Mouse (Mus musculus) C2C12 (cell line): ENCODE results near the gene Mtg2. TPM values are rescaled to one million over a fixed set of nuclear protein-coding genes. Genes with fewer than 3 reads are reported as not detected.

Experiments
- H3K27me3 ChIP-seq: one replicate; pipeline ENCODE4 v1.6.1; 2011; ENCODE audit not compliant: control insufficient read depth, insufficient read depth, insufficient read length
- H3K36me3 ChIP-seq: one replicate; pipeline ENCODE4 v1.6.1; 2011; ENCODE audit not compliant: control insufficient read depth, insufficient read depth
- H3K4me3 ChIP-seq: one replicate; pipeline ENCODE4 v1.5.1; 2011; ENCODE audit warnings: mild to moderate bottlenecking, control low read depth; ENCODE audit not compliant: poor library complexity, insufficient read depth, severe bottlenecking
- H3K79me2 ChIP-seq: one replicate; pipeline ENCODE4 v1.6.1; 2011; ENCODE audit not compliant: control insufficient read depth, insufficient read depth
- H3K79me3 ChIP-seq: one replicate; pipeline ENCODE4 v1.6.1; 2011; ENCODE audit warnings: low read depth, control low read depth
- H3ac ChIP-seq: one replicate; pipeline ENCODE3; 2011; ENCODE audit warnings: low read depth; ENCODE audit not compliant: control insufficient read depth, insufficient read length
- CEBPB ChIP-seq: IDR thresholded peaks from one replicate; pipeline ENCODE4 v1.6.1; 2011; ENCODE audit warnings: low read depth, mild to moderate bottlenecking, control low read depth, moderate library complexity
- CTCF ChIP-seq: IDR thresholded peaks from one replicate; pipeline ENCODE4 v1.5.1; 2011; ENCODE audit not compliant: control insufficient read depth, insufficient read depth, insufficient read length
- FOSL1 ChIP-seq: IDR thresholded peaks from one replicate; pipeline ENCODE4 v1.8.0; 2011; ENCODE audit warnings: mild to moderate bottlenecking, low read length; ENCODE audit not compliant: poor library complexity, insufficient read depth, severe bottlenecking
- MAX ChIP-seq: IDR thresholded peaks from one replicate; pipeline ENCODE4 v1.6.1; 2011; ENCODE audit warnings: mild to moderate bottlenecking, control low read depth
- MYOD1 ChIP-seq: IDR thresholded peaks from one replicate; pipeline ENCODE4 v1.6.1; 2011; ENCODE audit warnings: low read depth; ENCODE audit not compliant: control insufficient read depth, insufficient read length
- MYOG ChIP-seq: IDR thresholded peaks from one replicate; pipeline ENCODE4 v1.6.1; 2011; ENCODE audit not compliant: control insufficient read depth, insufficient read length; ENCODE audit errors: extremely low read depth
- USF1 ChIP-seq: IDR thresholded peaks from one replicate; pipeline ENCODE4 v1.6.1; 2011; ENCODE audit warnings: low read depth, mild to moderate bottlenecking, control low read depth, moderate library complexity
- polyA plus RNA-seq: library from polyadenylated mRNA; unstranded; fragments of >200 nt; fragmentation: generic; extraction: Trizol; gene quantifications from one replicate; pipeline ENCODE4 v1.2.1, GENCODE M21; 2012; ENCODE audit warnings: missing spikeins

Gene Mtg2
- polyA plus RNA-seq, 1 experiment, result 18.0 TPM

DNA sequence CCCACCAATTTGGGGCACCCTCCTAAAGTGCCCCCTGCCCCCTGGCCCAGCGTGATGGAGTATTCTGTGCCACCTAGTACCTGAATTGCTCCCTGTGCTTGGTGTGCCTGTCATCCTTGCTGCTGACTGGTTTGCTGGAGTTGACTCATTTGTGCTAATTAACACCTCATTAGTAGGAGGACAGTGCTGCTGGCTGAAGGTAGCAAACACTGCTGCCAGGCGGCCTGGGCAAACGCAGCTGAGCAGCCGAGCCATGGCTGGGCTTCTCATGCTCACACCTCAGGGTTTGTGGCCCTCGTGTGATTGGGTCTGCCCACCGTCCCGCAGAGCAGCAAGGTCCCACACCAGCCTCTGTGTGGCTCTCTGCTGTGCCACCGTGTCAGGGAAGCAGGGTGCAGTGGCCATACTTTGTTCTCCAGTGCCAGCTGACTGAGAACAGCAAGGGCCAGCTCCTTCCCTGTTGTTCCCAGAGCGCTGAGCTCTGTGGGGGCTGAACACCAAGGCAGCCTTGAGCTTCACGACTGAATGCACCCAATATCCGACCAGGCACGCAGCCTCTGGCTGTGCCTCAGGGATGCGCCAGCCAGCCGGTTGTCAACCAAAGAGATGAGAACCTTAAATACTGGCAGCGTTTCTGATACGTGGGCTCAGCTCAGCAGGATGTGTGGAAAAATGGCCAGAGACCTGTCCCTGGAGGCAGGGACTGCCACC, 15.7 kb downstream of the Mtg2 start:
- H3K27me3 ChIP-seq, result peaks cover 16% of the 10 kb centered on the region
- H3K79me3 ChIP-seq, result no peaks in the 10 kb centered on the region
- TF ChIP-seq MAX (no peak), FOSL1 (no peak), CTCF (no peak), MYOD1 (no peak), MYOG (no peak), CEBPB (no peak), USF1 (no peak)
- H3K4me3 ChIP-seq, result no peak overlapping the region
- H3ac ChIP-seq, result no peak overlapping the region
- H3K36me3 ChIP-seq, result peaks cover 32% of the 10 kb centered on the region
- H3K79me2 ChIP-seq, result no peaks in the 10 kb centered on the region

DNA sequence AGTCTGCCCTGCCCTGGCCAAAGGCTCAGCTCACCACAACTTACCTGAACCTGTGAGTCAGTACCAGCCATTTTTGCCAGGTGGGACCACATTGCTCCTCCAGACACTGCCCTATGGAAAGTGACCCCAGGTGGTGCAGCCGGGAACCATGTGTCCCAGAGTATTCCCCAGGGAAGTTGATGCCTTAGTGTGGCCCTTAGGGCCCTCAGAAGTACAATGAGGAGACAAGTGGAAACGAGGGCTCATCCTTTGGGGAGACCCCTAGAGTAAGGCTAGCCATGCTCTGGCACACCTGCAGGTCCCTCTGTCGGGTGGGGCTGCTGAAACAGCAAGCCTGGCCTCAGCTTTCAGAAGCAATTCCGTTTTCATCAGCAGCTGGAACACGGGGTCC, 16.2 kb downstream of the Mtg2 start:
- Histone ChIP-seq H3K79me2 (no peaks in the 10 kb centered on the region), H3K27me3 (peaks cover 16% of the 10 kb centered on the region), H3K36me3 (peaks cover 32% of the 10 kb centered on the region), H3K79me3 (no peaks in the 10 kb centered on the region), H3ac (no peak overlapping the region), H3K4me3 (no peak overlapping the region)
- TF ChIP-seq CTCF (no peak), MAX (no peak)

DNA sequence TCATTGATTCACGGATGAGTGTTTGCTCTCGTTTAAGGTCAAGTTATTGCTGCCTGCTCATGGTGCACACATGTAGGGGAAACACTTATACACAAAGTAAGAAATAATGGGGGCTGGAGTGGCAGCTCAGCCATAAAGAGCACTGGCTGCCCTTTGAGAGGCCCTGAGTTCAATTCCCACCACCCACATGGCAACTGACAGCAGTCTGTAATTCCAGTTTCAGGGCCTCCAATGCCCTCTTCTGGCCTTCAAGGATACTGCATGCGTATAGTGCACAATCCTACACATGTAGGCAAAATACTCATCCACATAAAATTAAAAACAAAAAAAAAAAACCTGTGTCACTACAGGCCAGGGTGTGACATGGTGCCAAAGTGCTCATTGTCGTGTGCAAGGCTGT, 17.1 kb downstream of the Mtg2 start:
- TF ChIP-seq MYOG, result no peak
- no peak for TF ChIP-seq FOSL1
- no peak for TF ChIP-seq CEBPB
- no peak for TF ChIP-seq CTCF
- TF ChIP-seq MAX, result no peak
- no peak for TF ChIP-seq MYOD1
- no peak for TF ChIP-seq USF1
- no peaks in the 10 kb centered on the region for H3K79me2 ChIP-seq
- H3K4me3 ChIP-seq, result no peak overlapping the region
- no peak overlapping the region for H3ac ChIP-seq
- H3K27me3 ChIP-seq, result peaks cover 16% of the 10 kb centered on the region
- H3K36me3 ChIP-seq, result peaks cover 24% of the 10 kb centered on the region
- H3K79me3 ChIP-seq, result no peaks in the 10 kb centered on the region

DNA sequence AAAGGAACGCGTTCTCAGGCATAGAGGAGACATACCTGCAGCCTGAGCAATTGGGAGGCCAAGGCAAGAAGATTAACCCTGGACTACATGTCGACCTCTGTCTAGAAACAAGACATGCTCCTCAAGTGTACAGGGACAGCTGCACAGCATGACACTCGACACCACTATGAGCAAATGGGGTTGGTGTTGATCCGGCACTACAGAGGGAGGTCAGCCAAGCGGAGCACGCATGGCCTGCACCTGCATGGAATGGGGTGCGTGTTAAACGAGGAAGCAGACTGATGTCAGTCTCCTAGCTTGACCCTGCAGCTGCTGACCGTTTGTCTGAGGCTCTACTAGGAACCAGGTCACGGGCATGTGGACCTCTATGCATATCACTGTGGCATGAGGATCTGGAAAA, 19.9 kb downstream of the Mtg2 start:
- H3K4me3 ChIP-seq, result no peak overlapping the region
- H3K79me2 ChIP-seq, result no peaks in the 10 kb centered on the region
- TF ChIP-seq MYOD1, result no peak
- TF ChIP-seq FOSL1, result no peak
- TF ChIP-seq USF1, result no peak
- no peak for TF ChIP-seq MAX
- TF ChIP-seq CTCF, result no peak
- no peak for TF ChIP-seq MYOG
- peaks cover 17% of the 10 kb centered on the region for H3K27me3 ChIP-seq
- H3K36me3 ChIP-seq, result peaks cover 5% of the 10 kb centered on the region
- no peaks in the 10 kb centered on the region for H3K79me3 ChIP-seq
- no peak overlapping the region for H3ac ChIP-seq

DNA sequence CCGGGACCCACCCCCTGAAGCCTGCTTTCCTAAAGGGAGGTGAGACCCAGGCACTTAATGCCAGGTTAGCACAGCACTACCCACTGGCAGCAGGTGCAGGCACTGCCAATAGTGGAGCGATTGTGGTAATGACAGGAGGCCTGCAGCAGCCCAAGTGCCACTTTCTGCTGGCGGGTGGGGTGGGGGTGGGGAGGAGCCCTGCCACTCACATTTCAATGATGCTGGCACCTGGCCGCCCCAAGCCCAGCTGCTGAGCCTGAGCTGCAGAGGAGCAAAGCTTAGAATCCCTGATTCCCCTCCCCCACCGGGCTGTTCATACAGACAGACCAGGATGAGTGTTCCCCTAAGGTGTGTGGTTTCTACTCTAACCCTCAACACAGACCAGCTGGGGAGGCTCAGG, 25.3 kb downstream of the Mtg2 start:
- no peak overlapping the region for H3K4me3 ChIP-seq
- H3K27me3 ChIP-seq, result peaks cover 53% of the 10 kb centered on the region
- no peaks in the 10 kb centered on the region for H3K36me3 ChIP-seq

DNA sequence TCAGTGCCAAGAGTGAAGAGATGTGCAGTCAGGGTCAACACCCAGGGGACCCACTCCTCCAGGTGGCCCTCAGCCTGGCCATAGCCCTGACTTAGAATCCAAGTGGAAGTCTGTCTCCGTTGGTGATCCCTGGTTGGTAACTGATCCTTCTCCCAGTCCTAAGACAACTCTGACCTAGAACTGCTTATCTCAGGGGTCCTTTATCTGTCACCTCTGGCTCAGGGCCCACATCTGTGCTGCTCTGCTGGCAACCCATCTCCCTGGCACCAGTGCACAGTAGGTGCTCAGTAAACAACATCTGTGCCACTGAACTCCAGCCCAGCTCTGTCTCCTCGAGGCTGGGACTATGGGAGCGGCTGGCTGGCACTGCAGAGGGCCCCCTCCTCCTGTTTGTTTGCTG, 27.2 kb downstream of the Mtg2 start:
- Histone ChIP-seq H3ac (no peak overlapping the region), H3K79me2 (no peaks in the 10 kb centered on the region), H3K36me3 (no peaks in the 10 kb centered on the region), H3K4me3 (no peak overlapping the region), H3K79me3 (no peaks in the 10 kb centered on the region), H3K27me3 (peaks cover 72% of the 10 kb centered on the region)
- TF ChIP-seq MAX (no peak), USF1 (no peak), CTCF (no peak), FOSL1 (no peak), MYOG (no peak), MYOD1 (no peak), CEBPB (no peak)

More for the DNA sequence above, 25.3 kb downstream of the Mtg2 start:
- no peak for TF ChIP-seq MYOD1
- Histone ChIP-seq H3ac (no peak overlapping the region), H3K79me2 (no peaks in the 10 kb centered on the region), H3K79me3 (no peaks in the 10 kb centered on the region)
